Mouse (Mus musculus): ENCODE measurements around the gene Dll4. TPM values are rescaled to one million over a fixed set of nuclear protein-coding genes. Genes with fewer than 3 reads are reported as not detected.

Dll4 gene
- polyA plus RNA-seq, 1 experiment from 2014 or later, result 2.9 TPM

GRCm38 (mm10) chr2:119377286-119377685 lies 51.7 kb downstream of the Dll4 start:
- DNase-seq (ENCODE audit: low spot score) (no peak), ATAC-seq (ENCODE audit: low FRiP score) (no peak)
- H3K27ac ChIP-seq (ENCODE audit: low read depth, low read length), result no peak overlapping the region
- H3K36me3 ChIP-seq (ENCODE audit: control insufficient read depth, insufficient read depth, low read length), result peaks cover 10% of the 10 kb centered on the region; the same call in 1 of the 2 replicates
- no peak overlapping the region for H3K4me3 ChIP-seq (ENCODE audit: low read depth, low read length)
- H3K9me3 ChIP-seq (ENCODE audit: control insufficient read depth, low read length), result no peaks in the 10 kb centered on the region
- no peak overlapping the region for H3K4me2 ChIP-seq (replicated peaks; ENCODE audit: low read depth, low read length)
- H3K9ac ChIP-seq (ENCODE audit: low read depth, low read length), result no peak overlapping the region
- H3K4me1 ChIP-seq (replicated peaks; ENCODE audit: control insufficient read depth, insufficient read depth, low read length), result no peaks in the 10 kb centered on the region
- WGBS, result 87% methylated on average over 9 of the region's 9 CpGs
- no peaks in the 10 kb centered on the region for H3K27me3 ChIP-seq (ENCODE audit: control insufficient read depth, insufficient read depth, low read length)

GRCm38 (mm10) chr2:119377826-119378225 lies 52.2 kb downstream of the Dll4 start:
- peaks cover 10% of the 10 kb centered on the region; the same call in 1 of the 2 replicates for H3K36me3 ChIP-seq (ENCODE audit: control insufficient read depth, insufficient read depth, low read length)
- 91% methylated on average over 3 of the region's 3 CpGs for WGBS

GRCm38 (mm10) chr2:119379455-119379854 lies 53.9 kb downstream of the Dll4 start:
- Histone ChIP-seq H3K4me2 (replicated peaks; ENCODE audit: low read depth, low read length) (no peak overlapping the region), H3K9me3 (ENCODE audit: control insufficient read depth, low read length) (no peaks in the 10 kb centered on the region), H3K27me3 (ENCODE audit: control insufficient read depth, insufficient read depth, low read length) (no peaks in the 10 kb centered on the region), H3K27ac (ENCODE audit: low read depth, low read length) (no peak overlapping the region), H3K36me3 (ENCODE audit: control insufficient read depth, insufficient read depth, low read length) (peaks cover 10% of the 10 kb centered on the region; the same call in 1 of the 2 replicates), H3K4me1 (replicated peaks; ENCODE audit: control insufficient read depth, insufficient read depth, low read length) (no peaks in the 10 kb centered on the region), H3K4me3 (ENCODE audit: low read depth, low read length) (no peak overlapping the region), H3K9ac (ENCODE audit: low read depth, low read length) (no peak overlapping the region)
- no peak for ATAC-seq (ENCODE audit: low FRiP score)
- no peak for DNase-seq (ENCODE audit: low spot score)
- WGBS, result 92% methylated on average over 3 of the region's 3 CpGs

More at GRCm38 (mm10) chr2:119377826-119378225, 52.2 kb downstream of the Dll4 start:
- H3K9ac ChIP-seq (ENCODE audit: low read depth, low read length), result no peak overlapping the region
- H3K27me3 ChIP-seq (ENCODE audit: control insufficient read depth, insufficient read depth, low read length), result no peaks in the 10 kb centered on the region
- H3K4me1 ChIP-seq (replicated peaks; ENCODE audit: control insufficient read depth, insufficient read depth, low read length), result no peaks in the 10 kb centered on the region
- no peaks in the 10 kb centered on the region for H3K9me3 ChIP-seq (ENCODE audit: control insufficient read depth, low read length)
- ATAC-seq (ENCODE audit: low FRiP score), result no peak
- H3K4me2 ChIP-seq (replicated peaks; ENCODE audit: low read depth, low read length), result no peak overlapping the region
- H3K4me3 ChIP-seq (ENCODE audit: low read depth, low read length), result no peak overlapping the region
- no peak for DNase-seq (ENCODE audit: low spot score)
- no peak overlapping the region for H3K27ac ChIP-seq (ENCODE audit: low read depth, low read length)

Other genes with a start within 250 kb of the Dll4 start
- 48.1 and 57.9 TPM in 2 replicates for gene Rad51, start 213.0 kb upstream of the Dll4 start, polyA plus RNA-seq (2014; fragmentation: Nextera tagmentation; extraction: Ambion mirVana)
- gene Rmdn3, start 168.8 kb upstream of the Dll4 start, polyA plus RNA-seq (2014; fragmentation: Nextera tagmentation; extraction: Ambion mirVana), result 43.6 and 45.7 TPM in 2 replicates
- gene Gchfr, start 158.0 kb upstream of the Dll4 start, polyA plus RNA-seq (2014; fragmentation: Nextera tagmentation; extraction: Ambion mirVana), result 4.9 and 5.4 TPM in 2 replicates
- gene Gm14137, start 151.3 kb upstream of the Dll4 start, polyA plus RNA-seq (2014; fragmentation: Nextera tagmentation; extraction: Ambion mirVana), result 0.32 and 0.33 TPM in 2 replicates
- 42.9 and 46.2 TPM in 2 replicates for gene Zfyve19, start 117.2 kb upstream of the Dll4 start, polyA plus RNA-seq (2014; fragmentation: Nextera tagmentation; extraction: Ambion mirVana)
- gene Dnajc17, start 117.0 kb upstream of the Dll4 start, polyA plus RNA-seq (2014; fragmentation: Nextera tagmentation; extraction: Ambion mirVana), result 22.0 and 22.2 TPM in 2 replicates
- gene Ppp1r14d, start 95.9 kb upstream of the Dll4 start, polyA plus RNA-seq (2014; fragmentation: Nextera tagmentation; extraction: Ambion mirVana), result 0.23 TPM in 1 of 2 replicates, not detected in the other
- 4.1 and 4.6 TPM in 2 replicates for gene Spint1, start 88.4 kb upstream of the Dll4 start, polyA plus RNA-seq (2014; fragmentation: Nextera tagmentation; extraction: Ambion mirVana)
- gene Rhov, start 54.5 kb upstream of the Dll4 start, polyA plus RNA-seq (2014; fragmentation: Nextera tagmentation; extraction: Ambion mirVana), result 3.1 and 3.5 TPM in 2 replicates
- 8.5 and 10.9 TPM in 2 replicates for gene Vps18, start 37.0 kb upstream of the Dll4 start, polyA plus RNA-seq (2014; fragmentation: Nextera tagmentation; extraction: Ambion mirVana)
- 0.46 and 1.4 TPM in 2 replicates for gene Chac1, start 25.4 kb downstream of the Dll4 start, polyA plus RNA-seq (2014; fragmentation: Nextera tagmentation; extraction: Ambion mirVana)
- gene Ino80, start 151.9 kb downstream of the Dll4 start, polyA plus RNA-seq (2014; fragmentation: Nextera tagmentation; extraction: Ambion mirVana), result 3.7 and 5.6 TPM in 2 replicates
- 0.40 and 0.49 TPM in 2 replicates for gene Exd1, start 221.8 kb downstream of the Dll4 start, polyA plus RNA-seq (2014; fragmentation: Nextera tagmentation; extraction: Ambion mirVana)
- 62.3 and 69.6 TPM in 2 replicates for gene Chp1, start 221.9 kb downstream of the Dll4 start, polyA plus RNA-seq (2014; fragmentation: Nextera tagmentation; extraction: Ambion mirVana)

Data from hindbrain, embryonic 11.5 days (tissue).